Mouse (Mus musculus) liver, adult (tissue): ENCODE results near the gene Tmem38b.

Experiments
- GATA4 ChIP-seq: IDR thresholded peaks from 2 replicates; pipeline ENCODE4 v1.6.1; 2014; ENCODE audit warnings: mild to moderate bottlenecking, low read length; ENCODE audit not compliant: insufficient replicate concordance

The Tmem38b gene

DNA sequence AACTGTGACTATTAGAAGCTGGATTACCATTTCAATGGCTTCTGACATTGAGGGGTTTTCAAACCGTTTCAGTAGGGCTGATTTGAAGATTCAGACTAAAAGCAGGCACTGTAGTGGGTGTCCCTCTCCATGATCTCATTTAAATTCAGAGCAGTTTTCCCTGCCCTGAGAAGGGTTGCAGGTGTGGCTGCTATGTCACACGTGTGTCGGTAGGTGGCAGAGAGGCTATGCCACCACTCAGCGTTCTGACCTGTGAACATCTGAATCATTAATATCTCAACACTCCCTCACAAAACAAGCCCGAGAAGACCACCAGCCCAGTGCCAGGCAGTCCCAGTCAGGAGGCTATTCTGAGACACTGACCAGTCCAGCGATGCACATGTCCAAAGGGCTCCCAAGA lies 79.7 kb downstream of the Tmem38b start:
- TF ChIP-seq GATA4: no peak

GRCm38 (mm10) chr4:53907071-53907470 lies 81.2 kb downstream of the Tmem38b start:
- TF ChIP-seq GATA4: no peak
